Mouse (Mus musculus) intestine, embryonic 15.5 days (tissue): ENCODE results near the gene Gusb. TPM values are rescaled to one million over a fixed set of nuclear protein-coding genes. Genes with fewer than 3 reads are reported as not detected.
"Not testable (repeated sequence)": the region's sequence is repeated elsewhere in the genome, so short reads cannot be mapped to it uniquely, and the experiment has no call there.

Experiments used
- ATAC-seq: fragments of 200-750 bp; cut with Nextera tagmentation; 2 replicates; pipeline ENCODE4 v1.8.0; 2017; ENCODE audit warnings: moderate TSS enrichment, moderate library complexity
- H3K27ac ChIP-seq: fragments of 300-500 bp; sonication (generic); 2 replicates; pipeline ENCODE4 v1.5.1; 2015; ENCODE audit warnings: mild to moderate bottlenecking, inconsistent platforms
- H3K27me3 ChIP-seq: fragments of 300-500 bp; sonication (generic); replicated peaks from 2 replicates; pipeline ENCODE4 v1.6.1; 2015; ENCODE audit warnings: inconsistent platforms
- H3K36me3 ChIP-seq: fragments of 300-500 bp; sonication (generic); 2 replicates; pipeline ENCODE4 v1.6.1; 2015; ENCODE audit warnings: inconsistent platforms
- H3K4me1 ChIP-seq: fragments of 300-500 bp; sonication (generic); replicated peaks from 2 replicates; pipeline ENCODE4 v1.6.1; 2015; ENCODE audit warnings: inconsistent platforms
- H3K4me2 ChIP-seq: fragments of 300-500 bp; sonication (generic); replicated peaks from 2 replicates; pipeline ENCODE4 v1.6.1; 2015; ENCODE audit warnings: mild to moderate bottlenecking, inconsistent platforms
- H3K4me3 ChIP-seq: fragments of 300-500 bp; sonication (generic); replicated peaks from 2 replicates; pipeline ENCODE4 v1.5.1; 2015; ENCODE audit warnings: inconsistent platforms
- H3K9ac ChIP-seq: fragments of 300-500 bp; sonication (generic); 2 replicates; pipeline ENCODE4 v1.6.1; 2015; ENCODE audit warnings: inconsistent platforms
- H3K9me3 ChIP-seq: fragments of 300-500 bp; sonication (generic); 2 replicates; pipeline ENCODE4 v1.6.1; 2016; ENCODE audit warnings: inconsistent platforms
- WGBS: fragments of 180-500 bp; shearing (Covaris S2); methylation state at CpG from one replicate; pipeline ENCODE4 v1.1.7; 2015; 5-methylcytosine and 5-hydroxymethylcytosine counted together
- polyA plus RNA-seq: library from polyadenylated mRNA; unstranded; fragments of >200 nt; fragmentation: Nextera tagmentation; extraction: Ambion mirVana; gene quantifications from 2 replicates; pipeline ENCODE4 v1.2.1, GENCODE M21; 2015

Gene Gusb
- polyA plus RNA-seq, 1 experiment from 2014 or later, result 88.8 TPM

GRCm38 (mm10) chr5:130040797-130041196 lies 37.9 kb upstream of the Gusb start:
- no peaks in the 10 kb centered on the region for H3K4me1 ChIP-seq
- H3K27me3 ChIP-seq, result no peaks in the 10 kb centered on the region
- H3K9ac ChIP-seq, result no peak overlapping the region
- WGBS, result 88% methylated on average over 4 of the region's 4 CpGs
- 0 out of 2 replicates have a peak, but pooled peaks have one; percentile 37 for ATAC-seq
- no peak overlapping the region for H3K27ac ChIP-seq
- peaks cover 13% of the 10 kb centered on the region for H3K36me3 ChIP-seq
- no peak overlapping the region for H3K4me2 ChIP-seq
- H3K4me3 ChIP-seq, result no peak overlapping the region
- H3K9me3 ChIP-seq, result no peaks in the 10 kb centered on the region

GRCm38 (mm10) chr5:130037752-130038455 lies 35.1 kb upstream of the Gusb start:
- H3K36me3 ChIP-seq, result peaks cover 10% of the 10 kb centered on the region
- peak; percentile 57 for ATAC-seq

GRCm38 (mm10) chr5:130036300-130036699 lies 33.5 kb upstream of the Gusb start:
- H3K4me1 ChIP-seq, H3K9me3 ChIP-seq, H3K4me3 ChIP-seq, H3K27ac ChIP-seq, H3K9ac ChIP-seq, H3K27me3 ChIP-seq, H3K36me3 ChIP-seq, H3K4me2 ChIP-seq, ATAC-seq: not testable (repeated sequence)
- WGBS, result 63% methylated on average over 2 of the region's 2 CpGs

More at GRCm38 (mm10) chr5:130037752-130038455, 35.1 kb upstream of the Gusb start:
- no peaks in the 10 kb centered on the region for H3K4me1 ChIP-seq
- no peak overlapping the region for H3K27ac ChIP-seq
- WGBS, result 61% methylated on average over 19 of the region's 19 CpGs
- H3K27me3 ChIP-seq, result no peaks in the 10 kb centered on the region
- no peaks in the 10 kb centered on the region for H3K9me3 ChIP-seq
- H3K4me3 ChIP-seq, result no peak overlapping the region
- no peak overlapping the region for H3K4me2 ChIP-seq
- H3K9ac ChIP-seq, result no peak overlapping the region

GRCm38 (mm10) chr5:130033869-130034268 lies 31.0 kb upstream of the Gusb start:
- Histone ChIP-seq H3K9ac (no peak overlapping the region), H3K36me3 (no peaks in the 10 kb centered on the region; the same call in 1 of the 2 replicates), H3K27me3 (no peaks in the 10 kb centered on the region), H3K4me2 (no peak overlapping the region), H3K27ac (no peak overlapping the region), H3K4me1 (peaks cover 6% of the 10 kb centered on the region), H3K9me3 (no peaks in the 10 kb centered on the region), H3K4me3 (no peak overlapping the region)
- ATAC-seq, result no peak
- WGBS, result 75% methylated on average over 2 of the region's 2 CpGs

GRCm38 (mm10) chr5:130031410-130032390 lies 28.9 kb upstream of the Gusb start:
- H3K9ac ChIP-seq, result no peak overlapping the region
- no peaks in the 10 kb centered on the region for H3K9me3 ChIP-seq
- H3K27me3 ChIP-seq, result no peaks in the 10 kb centered on the region
- no peaks in the 10 kb centered on the region for H3K36me3 ChIP-seq
- no peak overlapping the region for H3K4me3 ChIP-seq
- no peak for ATAC-seq
- no peak overlapping the region for H3K4me2 ChIP-seq
- H3K27ac ChIP-seq, result no peak overlapping the region
- H3K4me1 ChIP-seq, result peaks cover 6% of the 10 kb centered on the region
- 90% methylated on average over 19 of the region's 19 CpGs for WGBS

- Histone ChIP-seq H3K36me3 (no peaks in the 10 kb centered on the region), H3K4me1 (peaks cover 9% of the 10 kb centered on the region), H3K27me3 (no peaks in the 10 kb centered on the region), H3K4me2 (peak within 1 kb of the TSS; percentile 70), H3K4me3 (peak within 1 kb of the TSS; percentile 69), H3K27ac (peak within 1 kb of the TSS; percentile 94), H3K9ac (peak within 1 kb of the TSS; percentile 71), H3K9me3 (no peaks in the 10 kb centered on the region)
- ATAC-seq, result peak; percentile 88
- 1% methylated on average over 51 of the region's 51 CpGs for WGBS
Measured at GRCm38 (mm10) chr5:130029142-130029897, 26.5 kb upstream of the Gusb start, which contains the start of the genes Asl and Crcp. Gene Asl, minus strand, starts transcription at chr5:130029247. Gene Crcp, plus strand, starts transcription at chr5:130029290.

- no peak overlapping the region for H3K9ac ChIP-seq
- no peaks in the 10 kb centered on the region for H3K9me3 ChIP-seq
- H3K27me3 ChIP-seq, result no peaks in the 10 kb centered on the region
- peaks cover 15% of the 10 kb centered on the region for H3K4me1 ChIP-seq
- ATAC-seq, result no peak
- H3K27ac ChIP-seq, result no peak overlapping the region
- no peak overlapping the region for H3K4me3 ChIP-seq
- H3K4me2 ChIP-seq, result no peak overlapping the region
- WGBS, result 83% methylated on average over 7 of the region's 7 CpGs
- no peaks in the 10 kb centered on the region for H3K36me3 ChIP-seq
Measured at GRCm38 (mm10) chr5:130027696-130028095, 24.8 kb upstream of the Gusb start.

GRCm38 (mm10) chr5:130027134-130027533 lies 24.3 kb upstream of the Gusb start:
- no peak for ATAC-seq
- no peak overlapping the region for H3K9ac ChIP-seq
- 71% methylated on average over 5 of the region's 5 CpGs for WGBS

GRCm38 (mm10) chr5:130023767-130024539 lies 21.1 kb upstream of the Gusb start:
- peak overlapping the region; percentile 63 for H3K9ac ChIP-seq
- H3K27me3 ChIP-seq, result no peaks in the 10 kb centered on the region
- peak overlapping the region; percentile 61 for H3K4me3 ChIP-seq
- H3K4me2 ChIP-seq, result peak overlapping the region; percentile 93
- no peaks in the 10 kb centered on the region for H3K9me3 ChIP-seq
- peaks cover 16% of the 10 kb centered on the region; the same call in 1 of the 2 replicates for H3K4me1 ChIP-seq
- H3K27ac ChIP-seq, result peak overlapping the region; percentile 80
- WGBS, result under 1% methylated on average over 32 of the region's 32 CpGs
- peak; percentile 96 for ATAC-seq
- H3K36me3 ChIP-seq, result no peaks in the 10 kb centered on the region

More at GRCm38 (mm10) chr5:130027134-130027533, 24.3 kb upstream of the Gusb start:
- Histone ChIP-seq H3K4me2 (no peak overlapping the region), H3K9me3 (no peaks in the 10 kb centered on the region), H3K36me3 (no peaks in the 10 kb centered on the region), H3K4me3 (no peak overlapping the region), H3K4me1 (peaks cover 15% of the 10 kb centered on the region), H3K27ac (no peak overlapping the region), H3K27me3 (no peaks in the 10 kb centered on the region)

- Histone ChIP-seq H3K4me2 (peak overlapping the region; percentile 93), H3K36me3 (no peaks in the 10 kb centered on the region), H3K4me3 (peak overlapping the region; percentile 61), H3K9me3 (no peaks in the 10 kb centered on the region), H3K27me3 (no peaks in the 10 kb centered on the region), H3K4me1 (peaks cover 16% of the 10 kb centered on the region; the same call in 1 of the 2 replicates), H3K27ac (no peak overlapping the region), H3K9ac (no peak overlapping the region)
- WGBS, result 38% methylated on average over 12 of the region's 12 CpGs
- no peak for ATAC-seq
Measured at GRCm38 (mm10) chr5:130023067-130023766, 20.4 kb upstream of the Gusb start.

GRCm38 (mm10) chr5:130022366-130022765 lies 19.5 kb upstream of the Gusb start:
- Histone ChIP-seq H3K9me3 (no peaks in the 10 kb centered on the region), H3K4me2 (no peak overlapping the region)
- 56% methylated on average over 7 of the region's 7 CpGs for WGBS

More at GRCm38 (mm10) chr5:130022366-130022765, 19.5 kb upstream of the Gusb start:
- Histone ChIP-seq H3K36me3 (no peaks in the 10 kb centered on the region), H3K9ac (no peak overlapping the region), H3K27ac (no peak overlapping the region), H3K4me1 (peaks cover 16% of the 10 kb centered on the region; the same call in 1 of the 2 replicates), H3K4me3 (no peak overlapping the region), H3K27me3 (no peaks in the 10 kb centered on the region)
- ATAC-seq, result no peak
